Mouse (Mus musculus) spleen, adult 2 months (tissue): Measurements from ENCODE around the gene Bfsp1.

Experiments
- CTCF ChIP-seq: fragments of 200-500 bp; IDR thresholded peaks from 2 replicates; pipeline ENCODE4 v1.5.1; 2011; ENCODE audit warnings: mild to moderate bottlenecking, inconsistent platforms; ENCODE audit not compliant: insufficient read depth, insufficient read length, insufficient replicate concordance; ENCODE audit errors: extremely low read depth
- POLR2A ChIP-seq: fragments of 200-500 bp; IDR thresholded peaks from 2 replicates; pipeline ENCODE4 v1.6.1; 2011; ENCODE audit warnings: low read depth, low read length, inconsistent platforms

DNA sequence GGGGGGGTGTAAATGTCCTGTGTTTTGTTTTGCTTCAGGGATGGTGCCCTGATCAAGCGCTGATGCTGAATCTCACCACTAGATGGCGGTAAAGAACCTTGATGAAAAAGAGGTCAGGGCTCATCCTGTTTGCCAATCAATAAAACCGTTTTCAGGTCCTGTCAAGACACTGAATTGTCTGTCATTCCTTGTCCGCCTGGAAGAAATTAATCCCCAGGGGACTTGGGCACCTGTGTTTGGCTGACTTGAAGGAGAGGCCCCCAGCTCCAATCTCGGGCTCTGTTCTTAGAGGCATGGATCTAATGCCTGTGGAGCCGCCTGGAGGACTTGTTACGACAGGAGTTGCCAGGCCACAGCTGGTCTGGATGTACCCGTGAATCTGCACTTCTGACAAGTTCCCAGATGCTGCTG lies 25.7 kb downstream of the Bfsp1 start:
- TF ChIP-seq CTCF (peak; percentile 69; the same call in 1 of the 2 replicates), POLR2A (no peak)
